31 mouse cellular contexts compared by ENCODE assay signal in the genomic region with DNA sequence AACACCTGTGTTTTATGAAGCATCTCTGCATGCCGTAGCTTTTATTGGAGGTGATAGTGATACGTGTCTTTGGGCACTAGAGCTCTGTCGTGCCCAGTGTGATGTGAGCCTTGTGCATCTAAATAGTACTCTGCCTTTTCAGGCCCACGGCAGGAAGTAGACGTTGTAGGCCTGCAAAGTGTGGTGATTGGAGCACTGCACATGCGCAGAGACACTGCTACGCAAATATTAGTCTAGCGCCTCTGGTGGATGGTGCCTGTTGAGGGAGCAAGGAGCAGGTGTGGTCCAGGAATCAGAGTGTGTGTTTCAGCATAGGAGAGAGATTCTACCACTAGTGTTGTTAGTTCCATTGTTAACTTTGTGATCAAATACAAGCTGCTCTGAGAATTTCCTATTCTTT. TPM values are rescaled to one million over a fixed set of nuclear protein-coding genes. Genes with fewer than 3 reads are reported as not detected.
A peak's percentile ranks its signal among the peaks of the same experiment; 100 is the strongest.
DNase-seq lines count a peak whose midpoint lies in the region; TF ChIP-seq lines count a peak whose summit lies in the region.
"Had no signal": no experiment of that assay in that cellular context is flagged by ENCODE, and none has a peak within 500 bp of the region (broad histone marks: within the 10 kb centered on the region; RNA-seq: fewer than 3 reads in every experiment).

No protein-coding gene starts in this region.

- peak; percentile 46 for TF ChIP-seq CTCF in liver, adult 2 months (IDR thresholded peaks at IDR 0.05; ENCODE audit: low read depth, low read length)
- peak; percentile 13; the same call in 1 of the 2 replicates for TF ChIP-seq CTCF in testis, adult 2 months (IDR thresholded peaks at IDR 0.05; ENCODE audit: control insufficient read depth, insufficient read depth, insufficient replicate concordance, low read depth, low read length)

- H3K4me1 ChIP-seq in liver, adult 2 months (ENCODE audit: control insufficient read depth, insufficient read depth, low read length): peaks cover 21% of the 10 kb centered on the region
- no peaks in the 10 kb centered on the region for H3K4me1 ChIP-seq in testis, adult 2 months (ENCODE audit: control insufficient read depth, insufficient read depth, low read length)
- H3K4me1 ChIP-seq: embryonic facial prominence, embryonic 12.5 days; embryonic facial prominence, embryonic 15.5 days; heart, embryonic 12.5 days had no signal

- H3K36me3 ChIP-seq in liver, adult 2 months (ENCODE audit: control insufficient read depth, insufficient read depth, low read length): peaks cover 27% of the 10 kb centered on the region
- no peaks in the 10 kb centered on the region for H3K36me3 ChIP-seq in testis, adult 2 months (ENCODE audit: control insufficient read depth, insufficient read depth, low read length)
- H3K36me3 ChIP-seq: embryonic facial prominence, embryonic 12.5 days; embryonic facial prominence, embryonic 15.5 days; G1E; heart, embryonic 12.5 days; heart, embryonic 15.5 days had no signal

- no peaks in the 10 kb centered on the region for H3K27me3 ChIP-seq in liver, adult 2 months (ENCODE audit: control insufficient read depth, insufficient read depth, low read length)
- no peaks in the 10 kb centered on the region for H3K27me3 ChIP-seq in testis, adult 2 months (ENCODE audit: control insufficient read depth, insufficient read depth, low read length)
- H3K27me3 ChIP-seq: embryonic facial prominence, embryonic 15.5 days; heart, embryonic 12.5 days; heart, embryonic 15.5 days had no signal

- 0 out of 2 replicates have a peak, but pooled peaks cover 3% of the 10 kb centered on the region for H3K79me2 ChIP-seq in liver, adult 2 months (ENCODE audit: control insufficient read depth, insufficient read depth, low read length)

- no peak overlapping the region for H3K9ac ChIP-seq in liver, adult 2 months (ENCODE audit: low read depth, low read length)
- H3K9ac ChIP-seq: embryonic facial prominence, embryonic 12.5 days; embryonic facial prominence, embryonic 15.5 days; forebrain, postnatal 0 days; heart, embryonic 12.5 days; heart, embryonic 15.5 days; hindbrain, embryonic 14.5 days had no signal

- H3K27ac ChIP-seq in liver, adult 2 months (replicated peaks; ENCODE audit: insufficient read depth, low read depth, low read length): peak overlapping the region; percentile 7; the same call in 1 of the 2 replicates
- no peak overlapping the region for H3K27ac ChIP-seq in testis, adult 2 months (ENCODE audit: control insufficient read depth, insufficient read depth, low read depth, low read length)
- H3K27ac ChIP-seq: embryonic facial prominence, embryonic 12.5 days; embryonic facial prominence, embryonic 15.5 days; gastrocnemius, adult 2 months; heart, embryonic 15.5 days; hindbrain, embryonic 14.5 days had no signal

- peak; percentile 66 for DNase-seq in heart, adult 11 months
- no peak for DNase-seq in heart, postnatal 14 days
- peak; percentile 63 for DNase-seq in liver, adult 2 months (ENCODE audit: extremely low read depth, low read depth, low spot score)
- DNase-seq in liver: no peak
- DNase-seq in testis, postnatal 14 days (ENCODE audit: low spot score): no peak
- no peak for DNase-seq in right cerebral cortex, postnatal 4 days
- DNase-seq: adrenal gland, postnatal 10 days; adrenal gland, postnatal 36 days; cerebellum, adult 11 months; cerebellum, adult 2 months; cerebellum, adult 9-11 months; cerebellum, postnatal 25 days; forebrain, postnatal 0 days; gastrocnemius, adult 2 months; gastrocnemius, postnatal 14 days; heart, adult 18-20 months; heart, postnatal 10 days; heart, postnatal 4 days had no signal

- WGBS in liver, adult 2 months: 57% methylated on average over 8 of the region's 8 CpGs

- intact Hi-C loops in heart, postnatal 14 days (cut with DNase I): no loop called here

- TF ChIP-seq POLR2A in liver, adult 2 months (IDR thresholded peaks at IDR 0.05; ENCODE audit: extremely low read depth, insufficient read depth, low read length): no peak
- no peak for TF ChIP-seq POLR2A in testis, adult 2 months (IDR thresholded peaks at IDR 0.05; ENCODE audit: control insufficient read depth, low read depth, low read length)

- H3K4me3 ChIP-seq in liver, adult 2 months (ENCODE audit: insufficient read depth, low read depth, low read length): no peak overlapping the region
- H3K4me3 ChIP-seq in testis, adult 2 months (ENCODE audit: control insufficient read depth, low read depth, low read length): no peak overlapping the region
- H3K4me3 ChIP-seq: embryonic facial prominence, embryonic 12.5 days; embryonic facial prominence, embryonic 15.5 days; gastrocnemius, adult 2 months; heart, embryonic 12.5 days; heart, embryonic 15.5 days had no signal

RNA-seq across cellular contexts. Expression of gene Tat, which starts 1.1 kb away (rescaled TPM):
- 1 to 10 TPM; 1.3 to 1.6 TPM for total RNA-seq in heart, postnatal 14 days (2021)
- 815 and 1,088 TPM in 2 replicates for total RNA-seq in liver, adult 2 months (2014; rRNA removed)
- polyA plus RNA-seq in liver, adult 2 months (2012; rRNA removed): 868 and 1,411 TPM in 2 replicates
- polyA plus RNA-seq in testis, adult 2 months (2012; rRNA removed): 0.05 TPM in 1 of 2 replicates, not detected in the other
- total RNA-seq: common myeloid progenitor, adult 5-6 weeks; forebrain, postnatal 0 days; gastrocnemius, adult 2 months; gastrocnemius, postnatal 14 days had no signal
- polyA plus RNA-seq: cerebellum, adult 2 months; embryonic facial prominence, embryonic 12.5 days; forebrain, embryonic 11.5 days; forebrain, embryonic 14.5 days; forebrain, postnatal 0 days; G1E; hindbrain, embryonic 11.5 days; hindbrain, embryonic 14.5 days had no signal

RNA-seq across cellular contexts. Expression of gene Marveld3, which starts 27.1 kb away (rescaled TPM):
- under 1 TPM; 0.29 to 0.31 TPM for total RNA-seq in heart, postnatal 14 days (2021)
- 0.37 and 0.81 TPM in 2 replicates for total RNA-seq in liver, adult 2 months (2014; rRNA removed)
- polyA plus RNA-seq in liver, adult 2 months (2012; rRNA removed): 0.23 and 0.70 TPM in 2 replicates
- polyA plus RNA-seq in testis, adult 2 months (2012; rRNA removed): 0.80 and 1.3 TPM in 2 replicates
- total RNA-seq: common myeloid progenitor, adult 5-6 weeks; gastrocnemius, adult 2 months had no signal
- polyA plus RNA-seq: G1E had no signal

RNA-seq across cellular contexts. Expression of gene Chst4, which starts 50.4 kb away (rescaled TPM):
- 1 to 10 TPM; 4.4 to 5.4 TPM for total RNA-seq in heart, postnatal 14 days (2021)
- 0.18 and 0.20 TPM in 2 replicates for total RNA-seq in liver, adult 2 months (2014; rRNA removed)
- 0.22 and 0.39 TPM in 2 replicates for polyA plus RNA-seq in liver, adult 2 months (2012; rRNA removed)
- polyA plus RNA-seq in testis, adult 2 months (2012; rRNA removed): 0.06 and 0.14 TPM in 2 replicates
- total RNA-seq: common myeloid progenitor, adult 5-6 weeks; forebrain, postnatal 0 days; G1E; gastrocnemius, adult 2 months; gastrocnemius, postnatal 14 days; gastrocnemius, postnatal 4 days had no signal
- polyA plus RNA-seq: cerebellum, adult 2 months; embryonic facial prominence, embryonic 12.5 days; embryonic facial prominence, embryonic 15.5 days; forebrain, embryonic 11.5 days; forebrain, embryonic 14.5 days; forebrain, postnatal 0 days; G1E; hindbrain, embryonic 11.5 days; hindbrain, embryonic 14.5 days; Patski had no signal

Comparison
In these comparisons a context has a peak if more than half of its experiments do, and no peak if none do; other contexts are left out.
1. DNase-seq: peak in heart, adult 11 months (single experiment) and liver, adult 2 months (single experiment); none in heart, postnatal 14 days (0 of 2), liver (single experiment), testis, postnatal 14 days (single experiment) and right cerebral cortex, postnatal 4 days (single experiment).
2. RNA of gene Tat, which starts 1.1 kb away (total RNA-seq): 815 to 1,088 TPM in liver, adult 2 months; 1.3 to 1.6 TPM in heart, postnatal 14 days; every median in the first group is over 100 times any median in the second.